Mouse (Mus musculus) sigmoid colon, adult 10 weeks (tissue): ENCODE data around the gene Bmpr1b. TPM values are rescaled to one million over a fixed set of nuclear protein-coding genes. Genes with fewer than 3 reads are reported as not detected.

Experiments used
- polyA plus RNA-seq: library from polyadenylated mRNA; stranded (reverse); fragments of 350-450 nt; fragmentation: Illumina TruSeq; extraction: RNeasy Lipid Tissue Mini Kit (QIAGEN cat#74804); gene quantifications from one replicate; pipeline ENCODE4 v1.2.3, GENCODE M21; 2014; ENCODE audit warnings: low read depth, low replicate concordance

The Bmpr1b gene
- 1.3 TPM for polyA plus RNA-seq

GRCm38 (mm10) chr3:142168863-142169521, at the start of gene Bmpr1b:
Gene Bmpr1b (minus strand): TSS chr3:142169425.

Other genes starting within 250 kb of the Bmpr1b start
- 111 TPM for gene Pdlim5, start 226.3 kb upstream of the Bmpr1b start, polyA plus RNA-seq